Mouse (Mus musculus) forebrain, postnatal 0 days (tissue): Measurements from ENCODE around the gene Camkmt. TPM values are rescaled to one million over a fixed set of nuclear protein-coding genes. Genes with fewer than 3 reads are reported as not detected.
A peak's percentile ranks its signal among the peaks of the same experiment; 100 is the strongest.

Experiments used
- ATAC-seq: fragments of 200-750 bp; cut with Nextera tagmentation; 2 replicates; pipeline ENCODE4 v1.8.0; 2017; ENCODE audit warnings: mild to moderate bottlenecking, moderate library complexity
- DNase-seq: peaks from one replicate; pipeline ENCODE4 v3.0.0-alpha.2; 2015
- H3K27ac ChIP-seq: fragments of 300-500 bp; sonication (generic); 2 replicates; pipeline ENCODE4 v1.5.1; 2014; ENCODE audit warnings: low read depth, mild to moderate bottlenecking, antibody characterized with exemption, low read length, moderate library complexity, mixed read lengths
- H3K27me3 ChIP-seq: fragments of 300-500 bp; sonication (generic); 2 replicates; pipeline ENCODE4 v1.6.1; 2014; ENCODE audit warnings: mild to moderate bottlenecking, low read length, mixed read lengths; ENCODE audit not compliant: insufficient read depth
- H3K36me3 ChIP-seq: fragments of 300-500 bp; sonication (generic); 2 replicates; pipeline ENCODE4 v1.6.1; 2014; ENCODE audit warnings: mild to moderate bottlenecking, moderate library complexity; ENCODE audit not compliant: insufficient read depth
- H3K4me1 ChIP-seq: fragments of 300-500 bp; sonication (generic); 2 replicates; pipeline ENCODE4 v1.6.1; 2014; ENCODE audit warnings: antibody characterized with exemption; ENCODE audit not compliant: insufficient read depth
- H3K4me2 ChIP-seq: fragments of 300-500 bp; sonication (generic); 2 replicates; pipeline ENCODE4 v1.6.1; 2014; ENCODE audit warnings: low read depth, mild to moderate bottlenecking, moderate library complexity
- H3K4me3 ChIP-seq: fragments of 300-500 bp; sonication (generic); 2 replicates; pipeline ENCODE4 v1.5.1; 2014; ENCODE audit warnings: low read depth, low read length, mixed read lengths
- H3K9ac ChIP-seq: fragments of 300-500 bp; sonication (generic); 2 replicates; pipeline ENCODE4 v1.6.1; 2014; ENCODE audit warnings: mild to moderate bottlenecking
- H3K9me3 ChIP-seq: fragments of 300-500 bp; sonication (generic); 2 replicates; pipeline ENCODE4 v1.6.1; 2016; ENCODE audit warnings: low read length
- CTCF ChIP-seq: sonication (generic); IDR thresholded peaks from 2 replicates; pipeline ENCODE4 v1.5.1; 2016; ENCODE audit warnings: antibody characterized with exemption, control low read depth, low read depth
- WGBS: fragments of 180-500 bp; shearing (Covaris S2); extraction: QIAGEN DNeasy Blood & Tissue Kit; methylation state at CpG from one replicate; pipeline ENCODE4 v1.1.7; 2014; 5-methylcytosine and 5-hydroxymethylcytosine counted together
- polyA plus RNA-seq: library from polyadenylated mRNA; unstranded; fragments of >200 nt; fragmentation: Nextera tagmentation; extraction: Ambion mirVana; gene quantifications from 2 replicates; pipeline ENCODE4 v1.2.1, GENCODE M21; 2015
- total RNA-seq: library from RNA; depleted of rRNA; stranded (reverse); fragments of >200 nt; gene quantifications from 2 replicates; pipeline ENCODE4 v1.2.3, GENCODE M21; 2014

Camkmt gene
- total and polyA plus RNA-seq, 2 experiments from 2014 or later = 14.3 to 16.4 TPM

- 67% methylated on average over 7 of the region's 7 CpGs for WGBS
- DNase-seq (no peak), ATAC-seq (no peak)
- Histone ChIP-seq H3K9me3 (no peaks in the 10 kb centered on the region), H3K36me3 (no peaks in the 10 kb centered on the region), H3K27me3 (no peaks in the 10 kb centered on the region), H3K4me1 (no peaks in the 10 kb centered on the region), H3K27ac (no peak overlapping the region), H3K4me2 (no peak overlapping the region), H3K9ac (no peak overlapping the region), H3K4me3 (no peak overlapping the region)
- no peak for TF ChIP-seq CTCF
Measured at GRCm38 (mm10) chr17:85337666-85338065, 247.3 kb downstream of the Camkmt start.

- no peaks in the 10 kb centered on the region for H3K4me1 ChIP-seq
- no peak overlapping the region for H3K27ac ChIP-seq
- H3K27me3 ChIP-seq = no peaks in the 10 kb centered on the region
- no peak overlapping the region for H3K4me3 ChIP-seq
- H3K9me3 ChIP-seq = no peaks in the 10 kb centered on the region
- 39% methylated on average over 18 of the region's 18 CpGs for WGBS
- H3K9ac ChIP-seq = peak overlapping the region; percentile 25; the same call in 1 of the 2 replicates
- TF ChIP-seq CTCF = no peak
- H3K36me3 ChIP-seq = no peaks in the 10 kb centered on the region
- no peak for DNase-seq
- peak overlapping the region; percentile 21; the same call in 1 of the 2 replicates for H3K4me2 ChIP-seq
- no peak for ATAC-seq
Measured at GRCm38 (mm10) chr17:85341134-85341700, 250.9 kb downstream of the Camkmt start.

DNA sequence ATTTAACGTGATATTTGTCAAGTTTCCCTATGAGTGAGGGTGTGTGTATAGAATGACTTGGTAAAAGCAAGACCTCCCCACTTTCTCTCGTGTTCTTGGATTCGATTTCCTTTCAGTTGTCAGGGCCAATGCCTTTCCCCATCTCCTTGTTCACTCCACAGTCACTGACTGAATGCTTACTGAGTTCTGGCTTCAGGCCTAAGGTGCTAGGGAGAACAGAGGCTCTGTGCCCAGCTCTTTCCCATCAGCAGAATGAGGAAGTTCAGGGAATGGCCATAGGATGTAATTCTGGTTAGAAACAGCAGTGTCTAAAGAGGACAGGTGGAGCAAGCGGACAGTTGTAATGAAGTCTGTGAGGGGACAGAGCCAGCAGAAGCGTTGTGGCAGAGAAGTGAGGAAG lies 252.1 kb downstream of the Camkmt start:
- Histone ChIP-seq H3K4me1 (no peaks in the 10 kb centered on the region), H3K27ac (no peak overlapping the region), H3K4me2 (no peak overlapping the region), H3K36me3 (no peaks in the 10 kb centered on the region), H3K9me3 (no peaks in the 10 kb centered on the region), H3K27me3 (no peaks in the 10 kb centered on the region), H3K4me3 (no peak overlapping the region), H3K9ac (no peak overlapping the region)
- no peak for DNase-seq
- WGBS = 82% methylated on average over 5 of the region's 5 CpGs
- no peak for ATAC-seq
- TF ChIP-seq CTCF = no peak

DNA sequence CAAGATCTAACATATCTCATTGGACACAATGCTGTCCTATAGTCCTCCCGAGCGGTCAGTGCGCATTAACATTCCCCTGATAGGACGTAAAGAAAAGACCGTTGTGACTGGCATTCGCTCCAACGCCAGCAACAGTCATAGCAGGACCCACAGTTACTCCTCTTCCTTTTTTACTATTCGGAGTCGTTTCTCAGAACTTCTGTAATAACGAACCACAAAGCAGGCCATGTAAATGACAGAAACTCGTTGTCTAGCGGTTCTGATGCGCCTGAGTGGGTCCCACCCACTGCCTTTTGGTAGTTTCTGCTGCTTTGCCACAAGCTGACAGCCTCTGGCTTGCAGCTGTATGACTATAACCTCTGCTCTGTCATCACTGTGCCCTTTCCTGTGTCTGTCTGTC lies 253.1 kb downstream of the Camkmt start:
- no peak for ATAC-seq
- Histone ChIP-seq H3K27me3 (no peaks in the 10 kb centered on the region), H3K36me3 (no peaks in the 10 kb centered on the region), H3K9me3 (no peaks in the 10 kb centered on the region), H3K4me1 (no peaks in the 10 kb centered on the region), H3K9ac (no peak overlapping the region), H3K27ac (no peak overlapping the region), H3K4me3 (no peak overlapping the region), H3K4me2 (no peak overlapping the region)
- DNase-seq = no peak
- no peak for TF ChIP-seq CTCF
- 68% methylated on average over 13 of the region's 13 CpGs for WGBS

GRCm38 (mm10) chr17:85346701-85347100 lies 256.3 kb downstream of the Camkmt start:
- H3K4me3 ChIP-seq = no peak overlapping the region
- no peak overlapping the region for H3K27ac ChIP-seq
- WGBS = 91% methylated on average over 6 of the region's 6 CpGs
- DNase-seq (no peak), ATAC-seq (no peak)
- H3K27me3 ChIP-seq = no peaks in the 10 kb centered on the region
- no peaks in the 10 kb centered on the region for H3K36me3 ChIP-seq
- H3K9me3 ChIP-seq = no peaks in the 10 kb centered on the region
- no peaks in the 10 kb centered on the region for H3K4me1 ChIP-seq
- no peak overlapping the region for H3K4me2 ChIP-seq
- no peak for TF ChIP-seq CTCF
- H3K9ac ChIP-seq = no peak overlapping the region

DNA sequence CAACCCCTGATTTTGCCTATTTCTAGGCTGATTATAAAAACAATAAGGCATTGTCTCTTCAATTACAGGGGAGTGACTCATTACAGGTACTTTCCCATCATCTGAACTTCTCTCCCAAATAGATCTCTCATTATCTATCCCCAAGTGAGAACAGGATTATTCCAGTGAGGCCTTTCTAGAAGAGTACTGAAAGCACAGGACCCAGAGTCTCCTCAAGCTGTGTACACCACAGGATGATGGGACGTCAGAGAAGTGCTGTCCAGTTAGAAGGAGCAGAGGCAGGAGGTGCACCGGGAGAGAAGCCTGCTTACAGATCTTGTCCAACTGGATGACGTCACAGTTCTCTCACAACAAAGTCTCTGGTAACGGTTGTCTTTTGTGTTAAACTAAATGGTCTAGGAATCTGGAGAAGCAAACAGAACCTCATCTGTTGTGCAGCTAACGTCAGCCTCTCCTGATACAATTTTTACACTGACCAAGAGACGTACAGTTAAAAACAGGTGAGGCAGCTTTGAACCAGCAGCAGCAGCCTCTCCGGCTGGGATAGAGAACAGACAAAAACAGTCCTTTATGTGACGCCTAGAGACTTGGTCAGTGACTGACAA lies 259.1 kb downstream of the Camkmt start:
- Histone ChIP-seq H3K27me3 (no peaks in the 10 kb centered on the region), H3K27ac (no peak overlapping the region), H3K4me1 (0 out of 2 replicates have a peak, but pooled peaks cover 4% of the 10 kb centered on the region), H3K4me2 (no peak overlapping the region), H3K9ac (no peak overlapping the region), H3K9me3 (no peaks in the 10 kb centered on the region), H3K36me3 (no peaks in the 10 kb centered on the region), H3K4me3 (no peak overlapping the region)
- no peak for ATAC-seq
- no peak for TF ChIP-seq CTCF
- DNase-seq = no peak
- WGBS = 27% methylated on average over 8 of the region's 8 CpGs

- no peak overlapping the region for H3K9ac ChIP-seq
- no peak for DNase-seq
- H3K4me3 ChIP-seq = no peak overlapping the region
- WGBS = 87% methylated on average over 8 of the region's 8 CpGs
- H3K27me3 ChIP-seq = no peaks in the 10 kb centered on the region
- no peaks in the 10 kb centered on the region for H3K36me3 ChIP-seq
- TF ChIP-seq CTCF = no peak
- no peaks in the 10 kb centered on the region for H3K9me3 ChIP-seq
- H3K27ac ChIP-seq = no peak overlapping the region
- ATAC-seq = no peak
- H3K4me2 ChIP-seq = no peak overlapping the region
- 0 out of 2 replicates have a peak, but pooled peaks cover 4% of the 10 kb centered on the region for H3K4me1 ChIP-seq
Measured at GRCm38 (mm10) chr17:85351301-85351700, 260.9 kb downstream of the Camkmt start.
